Mouse (Mus musculus): ENCODE data around the gene Aes.

The Aes gene

GRCm38 (mm10) chr10:81544296-81545160 lies 14.8 kb upstream of the Aes start:
- no peak for DNase-seq (ENCODE audit: extremely low spot score)

- peak; percentile 99 for DNase-seq (ENCODE audit: extremely low spot score)
Measured at GRCm38 (mm10) chr10:81545161-81545747, 14.0 kb upstream of the Aes start, which contains the start of gene Gna11. Gene Gna11, minus strand, starts transcription at chr10:81545190.

- no peak for DNase-seq (ENCODE audit: extremely low spot score)
Measured at GRCm38 (mm10) chr10:81546332-81546731, 13.0 kb upstream of the Aes start.

GRCm38 (mm10) chr10:81546788-81547571 lies 12.3 kb upstream of the Aes start:
- no peak for DNase-seq (ENCODE audit: extremely low spot score)

- no peak for DNase-seq (ENCODE audit: extremely low spot score)
Measured at GRCm38 (mm10) chr10:81548944-81549343, 10.3 kb upstream of the Aes start.

GRCm38 (mm10) chr10:81550257-81550656 lies 9.0 kb upstream of the Aes start:
- DNase-seq (ENCODE audit: extremely low spot score): peak; percentile 79

GRCm38 (mm10) chr10:81551597-81552102 lies 7.6 kb upstream of the Aes start:
- DNase-seq (ENCODE audit: extremely low spot score): no peak

- no peak for DNase-seq (ENCODE audit: extremely low spot score)
Measured at GRCm38 (mm10) chr10:81553232-81553631, 6.1 kb upstream of the Aes start.

- no peak for DNase-seq (ENCODE audit: extremely low spot score)
Measured at GRCm38 (mm10) chr10:81553807-81554755, 5.2 kb upstream of the Aes start.

GRCm38 (mm10) chr10:81556282-81556681 lies 3.0 kb upstream of the Aes start:
- no peak for DNase-seq (ENCODE audit: extremely low spot score)

GRCm38 (mm10) chr10:81557491-81557890 lies 1.8 kb upstream of the Aes start:
- no peak for DNase-seq (ENCODE audit: extremely low spot score)

- no peak for DNase-seq (ENCODE audit: extremely low spot score)
Measured at GRCm38 (mm10) chr10:81559627-81560539, 595 bp downstream of the Aes start.

GRCm38 (mm10) chr10:81560719-81561459 lies 1.6 kb downstream of the Aes start:
- no peak for DNase-seq (ENCODE audit: extremely low spot score)

GRCm38 (mm10) chr10:81562411-81562810 lies 3.1 kb downstream of the Aes start:
- no peak for DNase-seq (ENCODE audit: extremely low spot score)

GRCm38 (mm10) chr10:81563481-81563880 lies 4.2 kb downstream of the Aes start:
- DNase-seq (ENCODE audit: extremely low spot score): no peak

GRCm38 (mm10) chr10:81564216-81564615 lies 4.9 kb downstream of the Aes start:
- DNase-seq (ENCODE audit: extremely low spot score): peak; percentile 80

GRCm38 (mm10) chr10:81564734-81565133 lies 5.4 kb downstream of the Aes start:
- no peak for DNase-seq (ENCODE audit: extremely low spot score)

GRCm38 (mm10) chr10:81565257-81566228 lies 6.3 kb downstream of the Aes start:
- DNase-seq (ENCODE audit: extremely low spot score): no peak

Data from embryo, embryonic 9.5 days (tissue).